Mouse (Mus musculus): ENCODE results near the gene Bfsp2. TPM values are rescaled to one million over a fixed set of nuclear protein-coding genes. Genes with fewer than 3 reads are reported as not detected.

The Bfsp2 gene
- polyA plus RNA-seq, 1 experiment from 2014 or later, result 0.96 TPM

- 0 out of 2 replicates have a peak, but pooled peaks cover 7% of the 10 kb centered on the region for H3K4me1 ChIP-seq (replicated peaks; ENCODE audit: insufficient read depth, low read length)
- H3K4me3 ChIP-seq (replicated peaks; ENCODE audit: low read depth, low read length), result no peak overlapping the region
- no peaks in the 10 kb centered on the region for H3K9me3 ChIP-seq (replicated peaks; ENCODE audit: low read length)
- 36% methylated on average over 5 of the region's 5 CpGs for WGBS
- no peaks in the 10 kb centered on the region for H3K36me3 ChIP-seq (ENCODE audit: insufficient read depth, low read length)
- H3K27me3 ChIP-seq (ENCODE audit: insufficient read depth, low read length), result no peaks in the 10 kb centered on the region
- DNase-seq (ENCODE audit: low spot score) (no peak), ATAC-seq (replicated peaks; ENCODE audit: low FRiP score, low read depth) (no peak)
- no peak for TF ChIP-seq CTCF (IDR thresholded peaks at IDR 0.05; ENCODE audit: low read depth)
- H3K27ac ChIP-seq, result no peak overlapping the region
- no peak overlapping the region for H3K9ac ChIP-seq (ENCODE audit: low read depth, low read length)
- H3K4me2 ChIP-seq (ENCODE audit: low read length), result no peak overlapping the region
Measured at GRCm38 (mm10) chr9:103386573-103386972, 93.6 kb downstream of the Bfsp2 start.

GRCm38 (mm10) chr9:103385600-103385999, 94.6 kb downstream of the Bfsp2 start:
- no peak for DNase-seq (ENCODE audit: low spot score)
- TF ChIP-seq CTCF (IDR thresholded peaks at IDR 0.05; ENCODE audit: low read depth), result no peak
- WGBS, result 0% methylated on average over 1 of the region's 1 CpGs
- Histone ChIP-seq H3K9ac (ENCODE audit: low read depth, low read length) (no peak overlapping the region), H3K4me3 (replicated peaks; ENCODE audit: low read depth, low read length) (no peak overlapping the region), H3K36me3 (ENCODE audit: insufficient read depth, low read length) (no peaks in the 10 kb centered on the region), H3K27ac (no peak overlapping the region), H3K9me3 (replicated peaks; ENCODE audit: low read length) (no peaks in the 10 kb centered on the region), H3K27me3 (ENCODE audit: insufficient read depth, low read length) (no peaks in the 10 kb centered on the region), H3K4me1 (replicated peaks; ENCODE audit: insufficient read depth, low read length) (0 out of 2 replicates have a peak, but pooled peaks cover 7% of the 10 kb centered on the region), H3K4me2 (ENCODE audit: low read length) (no peak overlapping the region)
- no peak for ATAC-seq (replicated peaks; ENCODE audit: low FRiP score, low read depth)

- Histone ChIP-seq H3K4me3 (replicated peaks; ENCODE audit: low read depth, low read length) (no peak overlapping the region), H3K27me3 (ENCODE audit: insufficient read depth, low read length) (no peaks in the 10 kb centered on the region), H3K4me2 (ENCODE audit: low read length) (no peak overlapping the region), H3K4me1 (replicated peaks; ENCODE audit: insufficient read depth, low read length) (0 out of 2 replicates have a peak, but pooled peaks cover 7% of the 10 kb centered on the region), H3K9me3 (replicated peaks; ENCODE audit: low read length) (no peaks in the 10 kb centered on the region), H3K36me3 (ENCODE audit: insufficient read depth, low read length) (no peaks in the 10 kb centered on the region), H3K27ac (no peak overlapping the region), H3K9ac (ENCODE audit: low read depth, low read length) (no peak overlapping the region)
- TF ChIP-seq CTCF (IDR thresholded peaks at IDR 0.05; ENCODE audit: low read depth), result no peak
- 66% methylated on average over 4 of the region's 4 CpGs for WGBS
- ATAC-seq (replicated peaks; ENCODE audit: low FRiP score, low read depth) (no peak), DNase-seq (ENCODE audit: low spot score) (no peak)
Measured at GRCm38 (mm10) chr9:103384141-103384796, 96.0 kb downstream of the Bfsp2 start.

GRCm38 (mm10) chr9:103383576-103383975, 96.6 kb downstream of the Bfsp2 start:
- WGBS, result 97% methylated on average over 1 of the region's 1 CpGs

GRCm38 (mm10) chr9:103382989-103383388, 97.2 kb downstream of the Bfsp2 start:
- no peak overlapping the region for H3K27ac ChIP-seq
- H3K4me2 ChIP-seq (ENCODE audit: low read length), result no peak overlapping the region
- H3K36me3 ChIP-seq (ENCODE audit: insufficient read depth, low read length), result no peaks in the 10 kb centered on the region
- TF ChIP-seq CTCF (IDR thresholded peaks at IDR 0.05; ENCODE audit: low read depth), result no peak
- peak; percentile 48 for DNase-seq (ENCODE audit: low spot score)
- H3K27me3 ChIP-seq (ENCODE audit: insufficient read depth, low read length), result no peaks in the 10 kb centered on the region
- no peaks in the 10 kb centered on the region for H3K9me3 ChIP-seq (replicated peaks; ENCODE audit: low read length)
- no peak overlapping the region for H3K4me3 ChIP-seq (replicated peaks; ENCODE audit: low read depth, low read length)
- 0 out of 2 replicates have a peak, but pooled peaks cover 7% of the 10 kb centered on the region for H3K4me1 ChIP-seq (replicated peaks; ENCODE audit: insufficient read depth, low read length)
- no peak overlapping the region for H3K9ac ChIP-seq (ENCODE audit: low read depth, low read length)
- 35% methylated on average over 6 of the region's 6 CpGs for WGBS
- ATAC-seq (replicated peaks; ENCODE audit: low FRiP score, low read depth), result no peak

More at GRCm38 (mm10) chr9:103383576-103383975, 96.6 kb downstream of the Bfsp2 start:
- Histone ChIP-seq H3K27me3 (ENCODE audit: insufficient read depth, low read length) (no peaks in the 10 kb centered on the region), H3K27ac (no peak overlapping the region), H3K4me3 (replicated peaks; ENCODE audit: low read depth, low read length) (no peak overlapping the region), H3K4me1 (replicated peaks; ENCODE audit: insufficient read depth, low read length) (0 out of 2 replicates have a peak, but pooled peaks cover 7% of the 10 kb centered on the region), H3K4me2 (ENCODE audit: low read length) (no peak overlapping the region), H3K9me3 (replicated peaks; ENCODE audit: low read length) (no peaks in the 10 kb centered on the region), H3K9ac (ENCODE audit: low read depth, low read length) (no peak overlapping the region), H3K36me3 (ENCODE audit: insufficient read depth, low read length) (no peaks in the 10 kb centered on the region)
- no peak for DNase-seq (ENCODE audit: low spot score)
- no peak for TF ChIP-seq CTCF (IDR thresholded peaks at IDR 0.05; ENCODE audit: low read depth)
- ATAC-seq (replicated peaks; ENCODE audit: low FRiP score, low read depth), result no peak

GRCm38 (mm10) chr9:103380566-103380965, 99.7 kb downstream of the Bfsp2 start:
- DNase-seq (ENCODE audit: low spot score) (no peak), ATAC-seq (replicated peaks; ENCODE audit: low FRiP score, low read depth) (no peak)
- no peak overlapping the region for H3K9ac ChIP-seq (ENCODE audit: low read depth, low read length)
- TF ChIP-seq CTCF (IDR thresholded peaks at IDR 0.05; ENCODE audit: low read depth), result no peak
- H3K36me3 ChIP-seq (ENCODE audit: insufficient read depth, low read length), result no peaks in the 10 kb centered on the region
- H3K27ac ChIP-seq, result no peak overlapping the region
- no peak overlapping the region for H3K4me3 ChIP-seq (replicated peaks; ENCODE audit: low read depth, low read length)
- H3K4me2 ChIP-seq (ENCODE audit: low read length), result no peak overlapping the region
- no peaks in the 10 kb centered on the region for H3K4me1 ChIP-seq (replicated peaks; ENCODE audit: insufficient read depth, low read length)
- 78% methylated on average over 4 of the region's 4 CpGs for WGBS
- H3K9me3 ChIP-seq (replicated peaks; ENCODE audit: low read length), result no peaks in the 10 kb centered on the region
- no peaks in the 10 kb centered on the region for H3K27me3 ChIP-seq (ENCODE audit: insufficient read depth, low read length)

All from kidney, postnatal 0 days (tissue).